Comparison of ENCODE assay signal across 8 mouse cellular contexts in genomic region chr8:48109856-48110780, GRCm38 (mm10). TPM values are rescaled to one million over a fixed set of nuclear protein-coding genes. Genes with fewer than 3 reads are reported as not detected.
DNase-seq lines count a peak whose midpoint lies in the region; ATAC-seq and TF ChIP-seq lines count a peak whose summit lies in the region.

No protein-coding gene starts in this region.

- peak overlapping the region; percentile 69 to 91 for H3K4me3 ChIP-seq in MEL (ENCODE audit: control insufficient read depth in 1 of 2, insufficient read depth in 1 of 2, low read depth in 2 of 2, low read length in 2 of 2)
- H3K4me3 ChIP-seq in hindbrain, embryonic 12.5 days, result peak overlapping the region; percentile 78

- H3K27ac ChIP-seq in MEL (ENCODE audit: control insufficient read depth, low read depth, low read length), result peak overlapping the region; percentile 74
- H3K27ac ChIP-seq in hindbrain, embryonic 12.5 days, result no peak overlapping the region

- no peaks in the 10 kb centered on the region for H3K9me3 ChIP-seq in MEL (replicated peaks; ENCODE audit: insufficient read depth, low read length)
- H3K9me3 ChIP-seq in hindbrain, embryonic 12.5 days (replicated peaks), result no peaks in the 10 kb centered on the region

- peak; percentile 92 for DNase-seq in MEL (ENCODE audit: low read depth, low spot score)
- peak; percentile 34 for DNase-seq in cerebellum, adult 11-12 months
- peak; percentile 22 for DNase-seq in left cerebral cortex, adult 11 months (ENCODE audit: low spot score)
- DNase-seq in lung, postnatal 36 days, result peak; percentile 37
- DNase-seq in retina, postnatal 1 day, result peak; percentile 76
- peak; percentile 66 for DNase-seq in thymus, postnatal 4 days

- H3K27me3 ChIP-seq in MEL (ENCODE audit: control insufficient read depth in 1 of 2, insufficient read depth in 2 of 2, low read length in 2 of 2), result no peaks in the 10 kb centered on the region
- no peaks in the 10 kb centered on the region for H3K27me3 ChIP-seq in hindbrain, embryonic 12.5 days

- no peak for TF ChIP-seq CTCF in MEL (IDR thresholded peaks at IDR 0.05 in 2 of 3, conservative IDR thresholded peaks at IDR 0.05 in 1 of 3; ENCODE audit: control insufficient read depth in 1 of 3, insufficient read depth in 1 of 3, low read depth in 2 of 3, low read length in 3 of 3, poor library complexity in 1 of 3, severe bottlenecking in 1 of 3)

- ATAC-seq in frontal cortex, adult (ENCODE audit: low TSS enrichment), result peak; percentile 95
- peak; percentile 91 for ATAC-seq in hindbrain, embryonic 12.5 days (ENCODE audit: low FRiP score)

- WGBS in hindbrain, embryonic 12.5 days, result under 1% methylated on average over 61 of the region's 61 CpGs

- TF ChIP-seq RAD21 in MEL (IDR thresholded peaks at IDR 0.05; ENCODE audit: low read depth, low read length), result no peak

- H3K9ac ChIP-seq in MEL (ENCODE audit: control insufficient read depth, low read depth, low read length, poor library complexity, severe bottlenecking), result peak overlapping the region; percentile 92
- peak overlapping the region; percentile 76 for H3K9ac ChIP-seq in hindbrain, embryonic 12.5 days

- no peak for TF ChIP-seq EP300 in MEL (IDR thresholded peaks at IDR 0.05; ENCODE audit: low read depth in 1 of 2, low read length in 2 of 2)

- peak overlapping the region; percentile 84 for H3K4me2 ChIP-seq in hindbrain, embryonic 12.5 days (replicated peaks)

- H3K36me3 ChIP-seq in MEL (ENCODE audit: control insufficient read depth in 1 of 2, insufficient read depth in 2 of 2, low read length in 2 of 2), result peaks cover 3 to 11% of the 10 kb centered on the region in 2 experiments; a peak in 3 of 4 replicates
- no peaks in the 10 kb centered on the region for H3K36me3 ChIP-seq in hindbrain, embryonic 12.5 days

- peaks cover 0 to 10% of the 10 kb centered on the region in 2 experiments; a peak in 1 of 4 replicates for H3K4me1 ChIP-seq in MEL (ENCODE audit: control insufficient read depth in 1 of 2, insufficient read depth in 2 of 2, low read length in 2 of 2)
- H3K4me1 ChIP-seq in hindbrain, embryonic 12.5 days, result peaks cover 10% of the 10 kb centered on the region

- peak; percentile 77 to 83; a peak in 3 of 4 replicates for TF ChIP-seq POLR2A in MEL (IDR thresholded peaks at IDR 0.05; ENCODE audit: control insufficient read depth in 1 of 2, insufficient read depth in 1 of 2, low read depth in 1 of 2, low read length in 2 of 2, poor library complexity in 1 of 2)

- H3K79me2 ChIP-seq in MEL (ENCODE audit: control insufficient read depth, insufficient read depth, low read length, poor library complexity), result peaks cover 14% of the 10 kb centered on the region

TF ChIP-seq in MEL, 35 proteins besides CTCF, POLR2A, EP300 and RAD21:
- TF ChIP-seq HCFC1 (IDR thresholded peaks at IDR 0.05; ENCODE audit: low read depth, low read length) (peak; percentile 37), SIN3A (IDR thresholded peaks at IDR 0.05; ENCODE audit: low read length) (peak; percentile 81), MEF2A (IDR thresholded peaks at IDR 0.05; ENCODE audit: extremely low read depth, insufficient replicate concordance, low read depth, low read length, poor library complexity, severe bottlenecking) (no peak), NRF1 (IDR thresholded peaks at IDR 0.05; ENCODE audit: insufficient read depth, low read depth, low read length, poor library complexity, severe bottlenecking) (no peak), MAFK (IDR thresholded peaks at IDR 0.05; ENCODE audit: borderline replicate concordance, low read depth, low read length) (no peak), MYB (IDR thresholded peaks at IDR 0.05; ENCODE audit: low read depth, low read length) (no peak), POLR2AphosphoS2 (IDR thresholded peaks at IDR 0.05; ENCODE audit: low read length) (peak; percentile 64; the same call in 1 of the 2 replicates), MAX (IDR thresholded peaks at IDR 0.05; ENCODE audit: low read length) (peak; percentile 89), MYC (IDR thresholded peaks at IDR 0.05; ENCODE audit: low read depth, low read length) (peak; percentile 85), SMC3 (IDR thresholded peaks at IDR 0.05; ENCODE audit: low read depth, low read length) (no peak), USF2 (IDR thresholded peaks at IDR 0.05; ENCODE audit: borderline replicate concordance in 1 of 2, insufficient read depth in 1 of 2, low read depth in 1 of 2, low read length in 2 of 2) (no peak), ELF1 (IDR thresholded peaks at IDR 0.05; ENCODE audit: low read depth, low read length) (0 out of 2 replicates have a peak, but pooled peaks have one; percentile 19), CHD1 (IDR thresholded peaks at IDR 0.05; ENCODE audit: low read depth, low read length) (no peak), MXI1 (IDR thresholded peaks at IDR 0.05; ENCODE audit: low read depth, low read length) (peak; percentile 93), ZNF384 (IDR thresholded peaks at IDR 0.05; ENCODE audit: low read depth, low read length) (no peak), JUND (IDR thresholded peaks at IDR 0.05; ENCODE audit: low read depth, low read length) (no peak), USF1 (IDR thresholded peaks at IDR 0.05; ENCODE audit: low read depth, low read length) (peak; percentile 76), NELFE (IDR thresholded peaks at IDR 0.05; ENCODE audit: low read depth, low read length) (no peak; the same call in 1 of the 2 replicates), TBP (IDR thresholded peaks at IDR 0.05; ENCODE audit: low read depth, low read length) (peak; percentile 16; the same call in 1 of the 2 replicates)

RNA-seq across cellular contexts. Expression of gene Dctd, which starts 11.2 kb away (rescaled TPM):
- total RNA-seq in MEL (2012; rRNA removed), result 47.2 and 59.5 TPM in 2 replicates
- polyA plus RNA-seq in MEL (2012; ENCODE audit: insufficient read depth in 1 of 2, insufficient read length in 2 of 2, low read depth in 1 of 2, low replicate concordance in 2 of 2, missing spikeins in 1 of 2), result 10 to 100 TPM; 78.0 to 79.9 TPM
- polyA plus RNA-seq in hindbrain, embryonic 12.5 days (2016; fragmentation: Nextera tagmentation; extraction: Ambion mirVana), result 18.1 TPM in 2 replicates

Comparison
In these comparisons a context has a peak if more than half of its experiments do, and no peak if none do; other contexts are left out.
1. DNase-seq: peak in every context shown above with its lines; median percentile 92 in MEL; 76 in retina, postnatal 1 day; 66 in thymus, postnatal 4 days; 37 in lung, postnatal 36 days; 34 in cerebellum, adult 11-12 months; 22 in left cerebral cortex, adult 11 months.